Mouse (Mus musculus) forebrain, postnatal 0 days (tissue): ENCODE measurements at regions not wholly inside any gene's neighbourhood (a gene's known extent, or its start where the extent isn't known, plus 50 kb on each side); places are given as distances from the start of the nearest gene placed in this dataset.

Experiments used
- ATAC-seq: fragments of 200-750 bp; cut with Nextera tagmentation; 2 replicates; pipeline ENCODE4 v1.8.0; 2017; ENCODE audit warnings: mild to moderate bottlenecking, moderate library complexity
- DNase-seq: peaks from one replicate; pipeline ENCODE4 v3.0.0-alpha.2; 2015
- H3K27ac ChIP-seq: fragments of 300-500 bp; sonication (generic); 2 replicates; pipeline ENCODE4 v1.5.1; 2014; ENCODE audit warnings: low read depth, mild to moderate bottlenecking, antibody characterized with exemption, low read length, moderate library complexity, mixed read lengths
- H3K27me3 ChIP-seq: fragments of 300-500 bp; sonication (generic); 2 replicates; pipeline ENCODE4 v1.6.1; 2014; ENCODE audit warnings: mild to moderate bottlenecking, low read length, mixed read lengths; ENCODE audit not compliant: insufficient read depth
- H3K36me3 ChIP-seq: fragments of 300-500 bp; sonication (generic); 2 replicates; pipeline ENCODE4 v1.6.1; 2014; ENCODE audit warnings: mild to moderate bottlenecking, moderate library complexity; ENCODE audit not compliant: insufficient read depth
- H3K4me1 ChIP-seq: fragments of 300-500 bp; sonication (generic); 2 replicates; pipeline ENCODE4 v1.6.1; 2014; ENCODE audit warnings: antibody characterized with exemption; ENCODE audit not compliant: insufficient read depth
- H3K4me2 ChIP-seq: fragments of 300-500 bp; sonication (generic); 2 replicates; pipeline ENCODE4 v1.6.1; 2014; ENCODE audit warnings: low read depth, mild to moderate bottlenecking, moderate library complexity
- H3K4me3 ChIP-seq: fragments of 300-500 bp; sonication (generic); 2 replicates; pipeline ENCODE4 v1.5.1; 2014; ENCODE audit warnings: low read depth, low read length, mixed read lengths
- H3K9ac ChIP-seq: fragments of 300-500 bp; sonication (generic); 2 replicates; pipeline ENCODE4 v1.6.1; 2014; ENCODE audit warnings: mild to moderate bottlenecking
- H3K9me3 ChIP-seq: fragments of 300-500 bp; sonication (generic); 2 replicates; pipeline ENCODE4 v1.6.1; 2016; ENCODE audit warnings: low read length
- CTCF ChIP-seq: sonication (generic); IDR thresholded peaks from 2 replicates; pipeline ENCODE4 v1.5.1; 2016; ENCODE audit warnings: antibody characterized with exemption, control low read depth, low read depth
- WGBS: fragments of 180-500 bp; shearing (Covaris S2); extraction: QIAGEN DNeasy Blood & Tissue Kit; methylation state at CpG from one replicate; pipeline ENCODE4 v1.1.7; 2014; 5-methylcytosine and 5-hydroxymethylcytosine counted together

DNA sequence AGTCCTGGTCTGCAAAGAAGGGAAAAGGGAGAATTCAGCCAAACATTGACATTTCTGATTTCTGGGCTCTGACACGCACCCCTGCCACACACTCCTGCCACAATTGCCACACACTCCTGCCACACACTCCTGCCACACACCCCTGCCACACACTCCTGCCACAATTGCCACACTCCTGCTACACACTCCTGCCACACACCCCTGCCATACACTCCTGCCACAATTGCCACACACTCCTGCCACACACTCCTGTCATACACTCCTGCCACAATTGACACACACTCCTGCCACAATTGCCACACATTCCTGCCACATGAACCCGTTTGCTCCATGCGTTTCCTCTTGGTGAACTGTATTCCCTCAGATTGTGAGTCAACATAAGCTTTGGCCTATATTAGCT is 130.0 kb upstream of the Gm9833 start:
- no peak overlapping the region for H3K9ac ChIP-seq
- no peak overlapping the region for H3K4me2 ChIP-seq
- no peak overlapping the region for H3K27ac ChIP-seq
- no peaks in the 10 kb centered on the region for H3K27me3 ChIP-seq
- H3K36me3 ChIP-seq, result no peaks in the 10 kb centered on the region
- no peaks in the 10 kb centered on the region for H3K4me1 ChIP-seq
- H3K9me3 ChIP-seq, result no peaks in the 10 kb centered on the region
- 92% methylated on average over 3 of the region's 3 CpGs for WGBS
- no peak for ATAC-seq
- no peak overlapping the region for H3K4me3 ChIP-seq
- TF ChIP-seq CTCF, result no peak
- DNase-seq, result no peak

DNA sequence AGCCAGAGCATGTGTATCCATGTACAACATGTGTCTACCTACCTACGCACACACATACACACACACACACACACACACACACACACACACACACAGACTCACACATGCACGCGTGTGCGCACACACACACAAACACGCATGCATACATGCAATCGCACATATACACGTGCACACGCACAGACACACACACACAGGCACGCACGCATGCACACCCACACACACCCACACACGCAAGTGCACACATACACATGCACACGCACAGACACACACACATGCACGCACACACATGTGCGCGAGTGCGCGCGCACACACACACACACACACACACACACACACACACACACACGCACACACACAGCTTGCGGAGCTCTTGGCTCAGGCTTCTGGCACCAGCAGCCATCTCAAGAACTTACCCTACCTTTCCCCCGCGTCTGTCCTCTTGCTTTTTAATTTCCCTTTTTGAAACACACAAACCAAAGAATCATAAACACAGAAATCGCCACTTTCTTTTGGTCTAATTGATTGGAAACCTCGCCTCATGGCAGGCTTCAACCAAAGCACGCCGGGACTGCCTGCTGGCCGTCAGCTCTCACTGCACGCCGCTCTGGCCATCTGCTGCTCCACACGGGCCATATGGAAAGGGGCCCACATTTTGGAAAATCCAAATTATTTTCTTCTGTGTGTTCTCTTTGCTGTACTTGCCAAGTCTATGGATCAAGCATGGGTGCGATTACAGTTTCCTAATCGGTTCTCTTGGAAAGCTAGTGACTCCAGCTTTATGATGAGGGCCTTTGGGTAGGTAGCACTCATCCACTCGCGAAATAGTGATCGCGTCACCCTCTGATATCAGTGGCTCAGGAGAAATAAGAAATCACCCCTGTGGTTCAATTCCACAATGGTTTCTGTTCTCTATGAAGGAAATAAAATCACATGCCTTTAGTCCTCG is 127.9 kb upstream of the Gm9833 start:
- H3K9ac ChIP-seq, result no peak overlapping the region
- no peaks in the 10 kb centered on the region for H3K36me3 ChIP-seq
- 75% methylated on average over 37 of the region's 37 CpGs for WGBS
- ATAC-seq (peak; percentile 94), DNase-seq (peak; percentile 86)
- H3K4me3 ChIP-seq, result no peak overlapping the region
- H3K27me3 ChIP-seq, result no peaks in the 10 kb centered on the region
- TF ChIP-seq CTCF, result peak; percentile 45
- H3K4me2 ChIP-seq, result peak overlapping the region; percentile 31
- H3K4me1 ChIP-seq, result no peaks in the 10 kb centered on the region
- peak overlapping the region; percentile 21; the same call in 1 of the 2 replicates for H3K27ac ChIP-seq
- no peaks in the 10 kb centered on the region for H3K9me3 ChIP-seq

DNA sequence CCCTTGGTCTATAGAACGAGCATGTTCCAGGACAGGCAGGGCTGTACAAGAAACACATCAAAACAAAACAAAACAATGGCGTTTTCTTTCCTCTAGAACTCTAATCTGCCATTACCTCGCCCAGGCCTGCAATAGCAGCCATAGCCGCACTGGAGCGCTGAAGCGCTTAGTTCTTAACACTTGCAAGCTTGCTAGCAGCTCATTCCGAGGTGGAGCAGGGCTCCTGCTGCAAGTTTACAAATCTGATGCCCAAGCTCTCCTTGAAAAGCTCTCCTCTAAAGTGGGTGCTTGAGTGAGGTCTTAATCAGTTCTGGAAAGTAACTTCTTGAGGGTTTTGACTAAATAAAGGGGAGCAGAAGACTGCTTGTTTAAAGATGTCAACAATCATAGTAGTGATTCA is 127.2 kb upstream of the Gm9833 start:
- TF ChIP-seq CTCF, result peak; percentile 51
- DNase-seq, result peak; percentile 69
- H3K36me3 ChIP-seq, result no peaks in the 10 kb centered on the region
- WGBS, result 40% methylated on average over 7 of the region's 7 CpGs
- H3K27me3 ChIP-seq, result no peaks in the 10 kb centered on the region
- no peak overlapping the region for H3K4me3 ChIP-seq
- H3K27ac ChIP-seq, result peak overlapping the region; percentile 9; the same call in 1 of the 2 replicates
- H3K9ac ChIP-seq, result no peak overlapping the region
- ATAC-seq, result peak; percentile 82
- no peaks in the 10 kb centered on the region for H3K9me3 ChIP-seq
- H3K4me2 ChIP-seq, result peak overlapping the region; percentile 31; the same call in 1 of the 2 replicates
- no peaks in the 10 kb centered on the region for H3K4me1 ChIP-seq
